Comparison of ENCODE assay signal across 11 mouse cellular contexts in the genomic region with DNA sequence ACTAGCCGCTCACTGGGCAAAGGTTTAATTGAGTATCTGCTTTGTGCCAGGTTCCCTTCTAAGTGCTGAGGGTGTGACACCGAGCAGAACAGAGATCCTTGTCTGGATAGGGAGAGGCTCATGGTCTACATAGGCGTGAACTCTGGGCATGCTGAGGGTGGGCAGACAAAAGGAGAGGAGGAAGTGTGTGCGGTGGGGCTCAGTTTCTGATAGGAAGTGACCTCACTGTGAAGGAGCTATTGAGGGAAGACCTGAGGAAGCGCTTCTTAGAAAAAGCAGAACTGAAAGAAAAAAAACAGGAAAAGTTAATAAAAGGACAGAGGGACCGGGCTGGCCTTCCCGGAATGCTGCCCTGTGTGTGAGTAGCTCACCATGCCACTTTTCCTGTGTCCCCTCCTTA.
A peak's percentile ranks its signal among the peaks of the same experiment; 100 is the strongest.
DNase-seq lines count a peak whose midpoint lies in the region; ATAC-seq and TF ChIP-seq lines count a peak whose summit lies in the region.
"Had no signal": no experiment of that assay in that cellular context is flagged by ENCODE, and none has a peak within 500 bp of the region (broad histone marks: within the 10 kb centered on the region; RNA-seq: fewer than 3 reads in every experiment).

No protein-coding gene starts in this region.

- ATAC-seq in common myeloid progenitor, adult 5-6 weeks (replicated peaks; ENCODE audit: low read depth, poor library complexity, severe bottlenecking), result peak; percentile 96
- peak; percentile 85 for ATAC-seq in lung, postnatal 0 days

- H3K9me3 ChIP-seq in lung, postnatal 0 days (ENCODE audit: low read length), result no peaks in the 10 kb centered on the region
- H3K9me3 ChIP-seq: hindbrain, embryonic 10.5 days had no signal

- H3K27me3 ChIP-seq in lung, postnatal 0 days (replicated peaks; ENCODE audit: insufficient read depth, low read length), result no peaks in the 10 kb centered on the region
- no peaks in the 10 kb centered on the region for H3K27me3 ChIP-seq in small intestine, adult 2 months (ENCODE audit: control insufficient read depth, insufficient read depth, low read length)

- TF ChIP-seq CTCF in lung, postnatal 0 days (IDR thresholded peaks at IDR 0.05), result no peak
- no peak for TF ChIP-seq CTCF in small intestine, adult 2 months (IDR thresholded peaks at IDR 0.05; ENCODE audit: extremely low read depth, insufficient read length, insufficient replicate concordance, low read depth, low read length)

- WGBS in lung, postnatal 0 days, result 55% methylated on average over 7 of the region's 7 CpGs
- 36% methylated on average over 7 of the region's 7 CpGs for WGBS in small intestine, adult 2 months

- TF ChIP-seq EP300 in lung, postnatal 0 days (IDR thresholded peaks at IDR 0.05), result peak; percentile 86

- H3K27ac ChIP-seq in lung, postnatal 0 days (ENCODE audit: low read length), result no peak overlapping the region
- peak overlapping the region; percentile 85 for H3K27ac ChIP-seq in small intestine, adult 2 months (ENCODE audit: insufficient read depth, low read depth, low read length)
- H3K27ac ChIP-seq: hindbrain, embryonic 10.5 days had no signal

- intact Hi-C loops in gastrocnemius, postnatal 14 days (cut with DNase I; ENCODE audit: low total_unique reads), result no loop called here

- DNase-seq in layer of hippocampus, adult 9-11 months, result peak; percentile 54
- DNase-seq in layer of hippocampus, adult 18-20 months (ENCODE audit: low spot score in 2 of 2), result no peak
- peak; percentile 62 for DNase-seq in lung, postnatal 0 days (ENCODE audit: low spot score)
- DNase-seq in right cerebral cortex, postnatal 14 days, result no peak
- no peak for DNase-seq in gastrocnemius, postnatal 14 days
- DNase-seq in urinary bladder, adult 2 months (ENCODE audit: low spot score), result no peak
- DNase-seq: cerebellum, postnatal 10 days; thymus, postnatal 36 days had no signal

- no peak overlapping the region for H3K4me3 ChIP-seq in lung, postnatal 0 days (ENCODE audit: low read depth, low read length)
- no peak overlapping the region for H3K4me3 ChIP-seq in small intestine, adult 2 months (ENCODE audit: low read depth, low read length)
- H3K4me3 ChIP-seq: hindbrain, embryonic 10.5 days had no signal

- no peak overlapping the region for H3K9ac ChIP-seq in lung, postnatal 0 days (replicated peaks; ENCODE audit: low read depth)

- H3K4me1 ChIP-seq in lung, postnatal 0 days (ENCODE audit: insufficient read depth, low read depth, low read length), result peaks cover 5% of the 10 kb centered on the region; the same call in 1 of the 2 replicates
- H3K4me1 ChIP-seq in small intestine, adult 2 months (ENCODE audit: control insufficient read depth, insufficient read depth, insufficient read length, low read length), result peaks cover 42% of the 10 kb centered on the region

- H3K36me3 ChIP-seq in lung, postnatal 0 days (ENCODE audit: insufficient read depth, low read length), result no peaks in the 10 kb centered on the region
- no peaks in the 10 kb centered on the region for H3K36me3 ChIP-seq in small intestine, adult 2 months (ENCODE audit: control insufficient read depth, insufficient read depth, low read length)
- H3K36me3 ChIP-seq: hindbrain, embryonic 10.5 days had no signal

- no peak overlapping the region for H3K4me2 ChIP-seq in lung, postnatal 0 days (replicated peaks; ENCODE audit: low read depth, low read length)

- no peak for TF ChIP-seq POLR2A in small intestine, adult 2 months (IDR thresholded peaks at IDR 0.05; ENCODE audit: low read depth, low read length)

Comparison
In these comparisons a context has a peak if more than half of its experiments do, and no peak if none do; other contexts are left out.
1. DNase-seq: peak in layer of hippocampus, adult 9-11 months (single experiment) and lung, postnatal 0 days (single experiment); none in layer of hippocampus, adult 18-20 months (0 of 2), right cerebral cortex, postnatal 14 days (single experiment), gastrocnemius, postnatal 14 days (single experiment) and urinary bladder, adult 2 months (single experiment).